Mouse (Mus musculus): ENCODE results near the gene Xpot.

Gene Xpot

DNA sequence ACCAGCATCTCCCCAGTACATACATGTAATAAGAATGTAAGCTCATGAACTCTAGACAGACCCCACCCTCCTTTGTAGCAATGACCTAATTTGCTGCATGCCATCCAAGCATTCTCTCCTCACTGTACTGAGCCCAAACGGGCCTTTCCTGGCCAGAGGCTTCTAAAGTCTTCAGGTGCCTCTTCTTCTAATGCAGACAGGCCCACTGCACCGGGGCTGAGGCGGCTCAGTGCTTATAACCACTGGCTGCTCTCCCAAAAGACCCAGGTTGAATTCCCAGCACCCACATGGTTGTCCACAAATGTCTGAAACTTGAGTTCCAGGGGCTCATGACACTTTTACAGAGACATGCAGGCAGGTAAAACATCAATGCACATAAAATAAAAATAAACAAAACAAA, 55.1 kb downstream of the Xpot start:
- DNase-seq, result no peak

DNA sequence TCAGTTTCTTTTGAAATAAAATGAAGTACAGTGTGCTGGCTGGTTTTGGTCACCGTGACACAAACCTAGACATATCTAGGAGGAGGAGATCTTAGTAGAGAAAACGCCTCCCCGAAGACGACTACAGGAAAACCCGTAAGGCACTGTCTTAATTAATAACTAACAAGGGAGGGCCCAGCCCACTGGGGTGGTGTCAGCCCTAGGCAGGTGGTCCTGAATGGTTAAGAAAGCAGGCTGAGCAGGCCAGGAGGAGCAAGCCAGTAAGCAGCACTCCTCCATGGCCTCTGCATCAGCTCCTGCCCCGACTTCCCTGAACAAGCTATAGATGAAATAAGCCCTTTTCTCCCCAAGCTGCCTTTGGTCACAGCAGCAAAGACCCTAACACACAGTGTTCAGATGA, 56.3 kb downstream of the Xpot start:
- no peak for DNase-seq

DNA sequence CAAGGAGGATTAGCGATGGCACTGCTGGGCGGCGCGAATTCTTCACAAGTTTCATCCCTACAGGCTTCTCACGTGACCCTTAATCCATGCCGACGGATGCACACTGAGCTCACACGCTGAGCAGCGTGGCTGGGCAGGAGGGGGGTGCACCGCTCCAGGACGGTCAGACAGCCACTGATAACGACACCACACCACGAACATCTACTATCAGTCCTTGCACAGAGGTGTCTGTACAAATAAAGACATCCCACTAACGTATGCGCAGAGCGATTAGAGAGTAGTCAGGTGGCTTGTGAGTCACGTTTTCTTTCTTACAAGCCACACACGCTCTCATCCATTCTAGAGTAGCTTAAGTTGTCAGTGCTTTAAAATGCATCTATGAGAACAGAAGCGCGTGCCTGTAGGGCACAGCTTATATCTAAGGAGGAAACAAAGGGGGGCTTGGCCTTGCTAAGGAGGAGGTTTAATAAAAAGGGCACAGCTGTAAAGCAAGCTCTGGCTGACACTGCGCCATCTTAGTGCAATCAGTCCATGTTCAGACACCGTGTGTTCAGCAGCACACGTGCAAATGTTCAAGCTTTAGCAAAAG, 57.0 kb downstream of the Xpot start:
- DNase-seq, result no peak

DNA sequence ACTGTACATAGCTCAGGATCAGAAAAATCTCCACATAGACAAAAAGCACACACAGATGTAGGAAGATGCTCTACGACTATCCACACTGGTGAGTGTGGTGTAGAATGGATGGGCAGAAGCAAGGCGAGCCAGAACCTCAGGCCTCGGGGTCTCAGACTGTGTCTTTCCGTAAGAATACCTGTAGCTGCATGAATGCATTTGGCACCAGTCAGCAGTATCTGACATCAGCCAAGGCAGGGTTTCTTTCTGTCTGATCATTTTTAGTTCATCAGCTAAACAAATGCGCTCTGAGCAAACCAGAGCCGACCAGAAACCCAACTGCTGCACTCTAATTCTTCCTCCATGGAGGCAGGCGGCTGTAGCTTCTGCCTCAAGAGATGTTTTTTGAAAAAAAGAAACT, 57.6 kb downstream of the Xpot start:
- no peak for DNase-seq

DNA sequence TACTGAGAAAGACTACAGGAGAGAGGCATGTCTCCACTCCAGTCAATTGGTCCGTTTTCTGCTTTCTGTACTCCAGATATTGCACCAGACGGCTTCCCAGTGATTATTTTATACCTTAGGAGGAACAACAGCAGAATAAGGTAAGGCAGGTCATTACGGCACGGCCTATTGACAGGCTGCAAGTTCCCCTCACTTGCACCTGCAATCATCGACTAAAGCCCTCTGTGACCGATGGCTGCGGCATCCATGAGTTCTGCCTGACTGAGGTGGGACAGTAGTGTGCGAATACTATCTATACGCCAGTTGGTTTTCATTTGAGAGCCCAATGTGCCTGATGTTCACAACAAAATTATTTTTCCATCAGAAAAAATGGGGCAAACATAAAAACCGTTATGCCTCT, 58.1 kb downstream of the Xpot start:
- no peak for DNase-seq

DNA sequence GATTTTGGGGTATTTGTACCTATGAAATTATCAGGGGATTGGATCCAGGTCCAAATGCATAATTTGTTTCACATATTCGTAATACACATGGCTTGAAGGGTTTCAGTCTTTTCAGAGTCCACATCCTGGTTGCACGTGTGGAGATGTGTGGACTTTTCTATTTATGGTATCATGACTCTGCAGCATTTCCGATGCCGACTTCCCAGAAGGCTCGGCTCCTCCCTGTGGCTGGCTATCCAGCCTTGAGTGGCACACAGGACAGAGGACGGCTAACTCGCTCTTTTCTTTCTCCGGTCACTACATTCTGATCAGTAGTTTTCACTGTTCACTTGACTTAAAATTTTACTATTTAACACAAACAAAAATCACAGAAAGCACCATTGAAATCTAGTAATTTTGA, 61.7 kb downstream of the Xpot start:
- no peak for DNase-seq

DNA sequence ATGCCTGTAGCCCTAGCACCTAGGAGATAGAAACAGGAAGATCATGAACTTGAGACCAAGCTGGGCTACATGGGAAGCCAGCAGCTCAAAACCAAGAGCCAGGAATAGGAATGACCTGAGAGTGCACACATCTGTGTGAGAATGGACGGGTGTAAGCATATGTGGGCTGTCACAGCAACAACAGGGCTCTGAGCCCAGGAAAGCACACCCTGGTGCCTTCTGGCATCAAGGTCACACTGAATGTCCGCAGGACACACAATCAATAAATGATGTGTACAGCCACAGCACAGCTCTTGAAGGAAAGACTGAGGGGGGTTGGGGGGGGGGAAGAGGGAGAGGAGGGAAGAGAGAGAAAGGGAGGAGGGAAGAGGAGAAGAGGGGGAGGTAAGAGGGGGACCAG, 67.9 kb downstream of the Xpot start:
- no peak for DNase-seq

DNA sequence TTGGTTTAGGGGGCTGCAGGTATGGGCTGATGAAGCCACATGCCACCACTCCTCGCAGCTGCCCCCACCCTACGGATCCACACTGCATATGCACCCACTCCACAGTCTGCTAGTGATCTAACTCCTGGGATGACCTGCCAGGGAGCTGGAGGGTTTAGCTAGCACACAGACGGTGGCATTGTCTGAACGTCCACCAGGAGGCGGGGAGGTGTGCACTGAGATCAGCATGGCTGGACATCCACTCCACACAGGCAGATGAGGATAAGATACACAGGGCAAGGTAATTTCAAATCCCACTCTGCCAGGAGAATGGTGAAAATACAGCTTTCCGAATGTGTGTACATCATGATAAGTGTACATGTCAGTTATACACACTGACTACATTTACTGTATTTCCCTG, 69.9 kb downstream of the Xpot start:
- DNase-seq, result no peak

DNA sequence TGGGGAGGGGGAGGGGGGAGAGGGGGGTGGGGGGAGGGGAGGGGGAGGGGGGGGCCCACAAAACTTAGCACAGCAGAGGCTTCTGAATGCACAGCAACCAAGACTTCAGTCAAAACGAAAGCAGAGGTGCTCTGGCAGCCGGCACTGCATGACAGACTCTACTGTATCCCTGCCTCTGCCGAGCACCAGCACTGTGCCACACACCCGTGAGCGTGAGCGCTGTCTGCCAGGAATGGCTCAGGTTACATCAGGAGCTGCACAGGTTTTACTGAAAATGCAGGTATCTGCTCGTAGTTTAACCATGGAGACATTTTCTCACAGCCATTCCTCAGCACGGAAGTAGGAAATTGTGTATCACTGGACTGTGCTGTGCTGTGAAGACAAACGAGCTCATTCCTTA, 75.8 kb downstream of the Xpot start:
- no peak for DNase-seq

DNA sequence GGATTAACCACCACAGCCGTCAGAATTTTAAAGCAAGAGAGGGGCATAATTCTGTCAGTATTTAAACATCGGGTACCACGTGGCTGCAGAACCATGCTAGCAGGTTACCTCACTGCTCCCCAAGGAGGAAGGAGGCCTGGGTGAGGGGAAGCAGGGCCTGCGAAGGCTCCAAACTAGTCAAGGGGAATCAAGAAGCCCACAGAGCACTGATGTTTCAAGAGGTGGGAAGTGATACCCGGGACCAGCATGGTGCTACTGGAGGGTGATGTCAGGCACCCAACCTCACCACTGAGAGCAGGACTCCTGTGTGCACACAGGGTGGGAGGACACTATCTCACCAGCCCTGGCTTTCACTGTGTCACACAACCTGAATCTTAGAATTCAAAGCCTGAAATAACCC, 76.5 kb downstream of the Xpot start:
- DNase-seq, result no peak

DNA sequence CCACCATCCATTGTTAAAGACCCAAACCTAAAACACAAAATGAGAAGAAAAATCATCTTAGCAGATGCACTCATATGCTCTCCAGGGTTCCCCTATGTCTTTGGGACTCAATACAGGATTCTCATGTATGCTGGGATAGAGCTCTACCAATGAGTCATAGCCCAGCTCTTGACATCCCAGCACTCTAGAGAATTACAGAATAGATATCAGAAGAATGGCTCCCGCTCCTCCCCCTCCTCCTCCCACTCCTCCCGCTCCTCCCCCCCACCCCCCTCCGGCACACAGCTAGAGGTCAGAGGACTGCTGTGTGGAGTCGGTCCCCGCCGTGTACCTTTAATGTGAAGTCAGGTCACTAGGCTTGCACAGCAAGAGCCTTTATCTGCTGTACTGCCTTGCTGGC, 79.0 kb downstream of the Xpot start:
- no peak for DNase-seq

DNA sequence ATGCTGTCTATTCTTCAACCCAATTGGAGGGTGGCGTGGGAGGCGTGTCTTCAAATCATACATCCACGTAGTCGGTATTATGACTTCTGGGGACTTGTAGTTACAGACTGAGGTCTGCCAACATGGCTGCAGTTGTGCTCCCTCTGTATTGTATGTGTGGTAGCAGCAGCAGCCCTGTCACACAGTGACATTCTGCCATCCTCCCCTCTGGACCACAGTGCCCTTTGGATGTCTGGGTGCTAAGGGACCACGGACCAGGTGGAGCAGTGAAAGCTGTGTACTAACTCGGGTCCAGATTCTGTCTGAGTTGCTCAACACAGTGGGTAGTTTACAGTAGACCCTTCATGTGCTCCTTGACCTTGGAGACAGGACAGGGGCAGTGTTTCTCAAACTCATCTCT, 82.6 kb downstream of the Xpot start:
- DNase-seq, result no peak

DNA sequence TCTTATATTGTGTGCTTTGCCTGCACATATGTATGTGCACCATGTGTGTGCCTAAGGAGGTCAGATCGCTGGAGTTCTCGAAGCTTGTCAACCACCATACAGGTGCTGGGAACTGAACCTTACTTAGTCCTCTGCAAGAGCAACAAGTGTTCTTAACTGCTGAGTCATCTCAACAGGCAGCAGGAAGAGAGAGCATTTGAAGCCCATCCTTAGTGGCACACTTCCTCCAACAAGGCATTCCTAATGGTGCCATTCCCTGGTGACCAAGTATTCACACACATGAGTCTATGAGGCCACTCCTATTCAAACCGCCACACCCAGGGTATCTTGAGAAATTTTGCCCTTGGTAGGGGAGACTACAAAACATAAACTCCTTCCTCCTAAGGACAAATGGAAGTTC, 84.0 kb downstream of the Xpot start:
- no peak for DNase-seq
